In genomic region chr2:116075477-116075876, GRCm38 (mm10) we compare ENCODE assay signal across 8 mouse cellular contexts. TPM values are rescaled to one million over a fixed set of nuclear protein-coding genes. Genes with fewer than 3 reads are reported as not detected.
DNase-seq lines count a peak whose midpoint lies in the region; ATAC-seq and TF ChIP-seq lines count a peak whose summit lies in the region.

No protein-coding gene starts in this region.

- TF ChIP-seq CTCF in layer of hippocampus, adult 2 months (conservative IDR thresholded peaks at IDR 0.05), result no peak
- TF ChIP-seq CTCF in heart, postnatal 0 days (IDR thresholded peaks at IDR 0.05; ENCODE audit: low read depth), result no peak

- H3K27ac ChIP-seq in layer of hippocampus, adult 2 months, result peak overlapping the region; percentile 37
- peak overlapping the region; percentile 26; the same call in 1 of the 2 replicates for H3K27ac ChIP-seq in heart, postnatal 0 days (ENCODE audit: low read depth)
- H3K27ac ChIP-seq in limb, embryonic 12.5 days, result no peak overlapping the region

- no peak for DNase-seq in layer of hippocampus, adult 2 months (ENCODE audit: low spot score in 2 of 2)
- no peak for DNase-seq in layer of hippocampus, postnatal 14 days (ENCODE audit: low spot score in 2 of 2)
- DNase-seq in embryo, embryonic 10.5 days (ENCODE audit: low spot score), result peak; percentile 75
- DNase-seq in heart, postnatal 0 days (ENCODE audit: low spot score), result no peak
- peak; percentile 69 for DNase-seq in neural tube, embryonic 10.5 days (ENCODE audit: extremely low spot score, low spot score)
- DNase-seq in left cerebral cortex, postnatal 4 days, result no peak
- DNase-seq in cerebellum, postnatal 25 days, result no peak

- H3K36me3 ChIP-seq in heart, postnatal 0 days (replicated peaks; ENCODE audit: control insufficient read depth, insufficient read depth, low read length), result no peaks in the 10 kb centered on the region
- H3K36me3 ChIP-seq in limb, embryonic 12.5 days, result no peaks in the 10 kb centered on the region

- 0 out of 2 replicates have a peak, but pooled peaks cover 3% of the 10 kb centered on the region for H3K4me1 ChIP-seq in heart, postnatal 0 days (ENCODE audit: control insufficient read depth, insufficient read depth)
- peaks cover 9% of the 10 kb centered on the region for H3K4me1 ChIP-seq in limb, embryonic 12.5 days (replicated peaks)

- no peak for TF ChIP-seq EP300 in heart, postnatal 0 days (IDR thresholded peaks at IDR 0.05; ENCODE audit: low read depth)

- H3K4me3 ChIP-seq in layer of hippocampus, adult 2 months, result peak overlapping the region; percentile 57
- peak overlapping the region; percentile 64 for H3K4me3 ChIP-seq in heart, postnatal 0 days (ENCODE audit: low read depth, low read length)
- peak overlapping the region; percentile 41 for H3K4me3 ChIP-seq in limb, embryonic 12.5 days (replicated peaks)

- H3K9ac ChIP-seq in heart, postnatal 0 days (replicated peaks; ENCODE audit: low read depth, low read length), result peak overlapping the region; percentile 40
- H3K9ac ChIP-seq in limb, embryonic 12.5 days (replicated peaks), result no peak overlapping the region

- peaks cover 5% of the 10 kb centered on the region; the same call in 1 of the 2 replicates for H3K27me3 ChIP-seq in heart, postnatal 0 days (ENCODE audit: control insufficient read depth, insufficient read depth, low read length)
- peaks cover 72% of the 10 kb centered on the region for H3K27me3 ChIP-seq in limb, embryonic 12.5 days

- peak overlapping the region; percentile 84 for H3K4me2 ChIP-seq in heart, postnatal 0 days (ENCODE audit: low read depth, low read length)
- H3K4me2 ChIP-seq in limb, embryonic 12.5 days, result peak overlapping the region; percentile 64

- peak; percentile 29; the same call in 1 of the 2 replicates for ATAC-seq in heart, postnatal 0 days (ENCODE audit: insufficient read depth, low read depth)
- no peak for ATAC-seq in limb, embryonic 12.5 days (ENCODE audit: insufficient number of reproducible peaks, insufficient read depth, low FRiP score, low TSS enrichment, low read depth)

- WGBS in heart, postnatal 0 days, result 1% methylated on average over 20 of the region's 20 CpGs
- 0% methylated on average over 20 of the region's 20 CpGs for WGBS in limb, embryonic 12.5 days

- intact Hi-C loops in left cerebral cortex, postnatal 4 days (cut with DNase I), result loop anchor here (2.0 kb wide), 1 partner anchor 739 kb away; no protein-coding TSS in a partner anchor

- no peaks in the 10 kb centered on the region for H3K9me3 ChIP-seq in heart, postnatal 0 days (replicated peaks; ENCODE audit: control insufficient read depth, low read length)
- H3K9me3 ChIP-seq in limb, embryonic 12.5 days, result no peaks in the 10 kb centered on the region

RNA-seq across cellular contexts. Expression of gene Meis2, which starts 9.8 kb away (rescaled TPM):
- 10 to 100 TPM; 43.2 to 45.9 TPM for total RNA-seq in layer of hippocampus, adult 2 months (2021)
- 10 to 100 TPM; 34.6 to 34.8 TPM for total RNA-seq in layer of hippocampus, postnatal 14 days (2021)
- total RNA-seq in heart, postnatal 0 days (2014; rRNA removed; ENCODE audit: low replicate concordance), result 30.5 and 42.2 TPM in 2 replicates
- polyA plus RNA-seq in heart, postnatal 0 days (2015; fragmentation: Nextera tagmentation; extraction: Ambion mirVana), result 15.4 and 15.7 TPM in 2 replicates
- 20.5 and 24.4 TPM in 2 replicates for polyA plus RNA-seq in limb, embryonic 12.5 days (2016; fragmentation: Nextera tagmentation; extraction: Ambion mirVana)
- total RNA-seq in left cerebral cortex, postnatal 4 days (2021), result 100 to 1,000 TPM; 186 to 188 TPM

Comparison
In these comparisons a context has a peak if more than half of its experiments do, and no peak if none do; other contexts are left out.
1. DNase-seq: peak in embryo, embryonic 10.5 days (single experiment) and neural tube, embryonic 10.5 days (single experiment); none in layer of hippocampus, adult 2 months (0 of 2), layer of hippocampus, postnatal 14 days (0 of 2), heart, postnatal 0 days (single experiment), left cerebral cortex, postnatal 4 days (single experiment) and cerebellum, postnatal 25 days (0 of 2).
2. Peak in every context shown above with its lines, with median percentiles within 50 percentile points of each other: H3K4me3 ChIP-seq.